Mouse (Mus musculus): Measurements from ENCODE around the gene Plin5.

The Plin5 gene

GRCm38 (mm10) chr17:56117251-56117710 lies at the start of gene Plin5:
TSS of gene Plin5 (minus strand) at chr17:56117596.
- in situ Hi-C loops (cut with MboI; ENCODE audit: low pct_unique_long_range_greater_than_20kb in 1 of 2, low sequenced_read_pairs in 2 of 2, unreplicated experiment in 1 of 2): no loop called here

DNA sequence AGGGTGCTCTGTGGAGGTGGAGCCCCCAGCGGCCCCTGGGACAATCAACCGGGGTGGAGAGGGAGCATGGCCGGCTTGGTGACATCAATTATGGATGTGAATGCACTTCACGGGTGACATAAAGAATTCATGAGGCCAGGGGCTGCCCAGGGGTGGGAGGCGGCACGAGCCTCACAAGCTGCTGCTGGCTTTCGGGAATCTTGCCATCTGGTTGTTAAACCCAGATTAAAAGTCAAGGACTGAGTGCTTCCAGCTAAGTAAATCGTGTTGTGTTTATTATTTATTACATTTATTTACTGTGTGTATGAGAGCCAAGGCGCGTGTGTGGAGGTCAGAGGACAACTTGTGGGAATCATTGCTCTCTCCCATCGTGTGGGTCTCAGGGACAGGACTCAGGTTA lies 48.3 kb upstream of the Plin5 start:
- in situ Hi-C loops (cut with MboI; ENCODE audit: low pct_unique_long_range_greater_than_20kb in 1 of 2, low sequenced_read_pairs in 2 of 2, unreplicated experiment in 1 of 2): no loop called here

DNA sequence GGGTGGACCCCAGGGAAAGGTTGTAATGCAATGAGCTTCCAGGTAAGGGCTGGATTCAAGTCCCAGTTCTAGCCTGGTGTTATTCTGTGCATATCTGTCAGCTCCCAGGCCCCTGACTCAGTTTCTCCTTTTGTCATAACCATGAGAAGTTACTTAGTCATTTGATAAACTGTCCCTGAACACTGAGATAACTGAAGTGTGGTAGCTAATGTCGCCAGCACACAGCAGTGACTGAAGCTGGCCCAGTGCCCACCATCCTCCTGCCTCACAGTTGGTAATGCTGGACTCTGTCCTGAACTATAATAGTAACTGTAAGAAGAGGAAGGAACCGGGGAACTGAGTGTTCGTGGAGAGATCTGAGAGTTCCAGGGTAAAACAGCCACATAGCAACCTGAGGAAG lies 47.1 kb upstream of the Plin5 start:
- in situ Hi-C loops (cut with MboI; ENCODE audit: low pct_unique_long_range_greater_than_20kb in 1 of 2, low sequenced_read_pairs in 2 of 2, unreplicated experiment in 1 of 2): no loop called here

- in situ Hi-C loops (cut with MboI; ENCODE audit: low pct_unique_long_range_greater_than_20kb in 1 of 2, low sequenced_read_pairs in 2 of 2, unreplicated experiment in 1 of 2): no loop called here
Observed at GRCm38 (mm10) chr17:56163523-56164102, 46.2 kb upstream of the Plin5 start.

DNA sequence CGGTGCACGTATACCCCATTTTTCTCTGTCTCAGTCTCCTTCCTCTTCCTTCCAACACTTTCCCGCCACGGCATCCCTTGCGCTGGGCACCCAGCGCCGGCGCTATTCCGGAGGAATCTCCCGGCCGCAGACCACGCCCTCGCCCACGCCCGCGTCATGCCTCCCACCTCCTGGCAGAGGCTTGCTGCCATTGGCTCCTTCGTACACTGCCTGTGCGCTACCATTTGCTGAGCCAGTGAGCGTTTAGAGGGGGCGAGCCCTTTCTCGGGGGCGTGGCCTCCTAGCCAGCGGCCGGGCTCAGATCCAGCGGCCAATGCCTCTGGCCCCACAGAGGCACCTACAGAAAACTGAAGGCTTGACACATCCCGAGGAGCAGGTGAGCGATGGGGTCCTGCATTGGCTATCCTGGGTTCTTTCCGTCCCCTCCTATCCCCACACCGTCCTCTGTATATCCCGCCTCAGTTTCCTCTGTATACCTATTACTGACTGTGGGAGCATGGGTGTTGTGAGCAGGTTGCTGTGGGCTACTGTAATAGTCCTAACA lies 44.9 kb upstream of the Plin5 start, which contains the start of gene Tnfaip8l1:
TSS of gene Tnfaip8l1 (plus strand) at position 247 of the 544 bp plus-strand sequence.
- in situ Hi-C loops (cut with MboI; ENCODE audit: low pct_unique_long_range_greater_than_20kb in 1 of 2, low sequenced_read_pairs in 2 of 2, unreplicated experiment in 1 of 2): no loop called here

DNA sequence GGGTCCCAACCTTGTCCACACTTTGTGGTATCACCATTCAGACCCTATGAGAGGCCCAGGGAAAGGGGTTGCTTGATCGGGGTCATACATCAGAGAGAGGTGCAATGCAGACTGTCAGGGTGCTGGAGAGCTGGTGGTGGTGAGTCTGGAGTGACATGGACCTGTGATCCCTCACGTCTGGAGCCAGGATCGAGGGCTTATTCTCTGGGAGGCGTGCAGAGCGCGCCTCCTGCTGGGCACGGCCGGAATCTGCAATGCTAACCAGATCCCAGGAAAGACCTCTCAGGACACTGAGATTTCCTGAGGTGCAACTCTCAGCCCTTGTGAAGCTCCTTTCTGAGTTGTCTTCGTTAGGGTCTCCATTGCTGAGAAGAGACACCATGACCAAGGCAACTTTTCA lies 42.3 kb upstream of the Plin5 start:
- in situ Hi-C loops (cut with MboI; ENCODE audit: low pct_unique_long_range_greater_than_20kb in 1 of 2, low sequenced_read_pairs in 2 of 2, unreplicated experiment in 1 of 2): no loop called here

DNA sequence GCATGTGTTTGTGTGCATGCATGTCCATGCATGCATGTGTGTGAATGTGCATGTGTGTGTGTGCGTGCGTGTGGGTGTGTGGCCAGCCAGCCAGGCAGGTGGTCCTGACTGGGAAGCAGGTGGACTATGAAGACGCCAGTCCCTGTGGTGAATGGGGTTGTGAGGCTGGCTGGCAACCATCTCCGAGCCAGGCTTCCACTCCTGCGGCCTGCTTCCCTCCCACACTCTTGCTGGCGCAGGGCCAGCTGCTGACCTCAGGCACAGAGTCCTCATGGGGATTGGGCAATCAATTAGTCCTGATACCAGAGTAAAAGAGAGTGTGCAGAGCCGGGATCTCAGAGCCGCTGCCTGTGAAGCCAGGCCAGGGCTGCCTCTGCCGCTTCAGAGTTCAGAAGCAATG lies 36.2 kb upstream of the Plin5 start:
- in situ Hi-C loops (cut with MboI; ENCODE audit: low pct_unique_long_range_greater_than_20kb in 1 of 2, low sequenced_read_pairs in 2 of 2, unreplicated experiment in 1 of 2): no loop called here

GRCm38 (mm10) chr17:56149897-56150296 lies 32.5 kb upstream of the Plin5 start:
- in situ Hi-C loops (cut with MboI; ENCODE audit: low pct_unique_long_range_greater_than_20kb in 1 of 2, low sequenced_read_pairs in 2 of 2, unreplicated experiment in 1 of 2): no loop called here

GRCm38 (mm10) chr17:56148790-56149618 lies 31.6 kb upstream of the Plin5 start:
- in situ Hi-C loops (cut with MboI; ENCODE audit: low pct_unique_long_range_greater_than_20kb in 1 of 2, low sequenced_read_pairs in 2 of 2, unreplicated experiment in 1 of 2): no loop called here

DNA sequence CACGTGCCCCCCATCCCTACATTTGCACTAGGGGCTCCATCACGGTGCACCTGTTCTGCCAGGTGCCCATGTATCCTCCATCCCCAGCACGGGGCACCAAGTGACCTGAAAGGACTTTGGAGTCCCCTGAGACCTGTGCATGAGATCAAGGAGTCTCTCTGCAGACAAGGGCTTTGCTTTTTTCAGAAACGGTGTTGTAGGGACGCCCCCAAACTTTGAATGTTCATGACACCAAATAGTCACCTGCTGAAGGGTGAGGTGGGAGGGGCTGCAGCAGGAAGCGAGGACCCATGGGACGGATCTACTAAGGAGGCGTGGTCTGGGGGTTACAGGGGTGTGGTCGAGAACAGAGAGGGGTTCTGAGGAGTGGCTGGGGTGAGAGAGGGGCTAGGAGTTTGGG lies 30.9 kb upstream of the Plin5 start:
- in situ Hi-C loops (cut with MboI; ENCODE audit: low pct_unique_long_range_greater_than_20kb in 1 of 2, low sequenced_read_pairs in 2 of 2, unreplicated experiment in 1 of 2): no loop called here

GRCm38 (mm10) chr17:56147420-56147819 lies 30.0 kb upstream of the Plin5 start:
- in situ Hi-C loops (cut with MboI; ENCODE audit: low pct_unique_long_range_greater_than_20kb in 1 of 2, low sequenced_read_pairs in 2 of 2, unreplicated experiment in 1 of 2): no loop called here

DNA sequence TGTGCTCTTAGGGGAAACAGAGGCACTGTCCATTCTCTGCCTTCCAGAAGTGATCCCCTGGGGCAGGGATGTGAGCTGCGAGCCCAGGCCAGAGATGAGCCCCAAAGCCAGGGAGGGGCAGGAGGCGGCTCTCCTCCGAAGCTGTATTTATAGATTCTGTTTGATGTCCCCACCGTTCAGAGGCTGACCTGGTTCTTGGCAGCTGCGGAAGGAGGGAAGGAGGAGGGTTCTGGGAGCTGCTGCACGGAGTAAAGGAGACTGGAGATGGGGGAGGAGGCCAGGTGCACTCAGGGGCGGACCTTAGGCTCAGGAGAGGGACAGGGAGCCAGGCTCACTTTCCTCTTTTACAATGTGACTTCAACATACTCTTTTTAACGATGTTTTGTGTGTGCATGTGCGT lies 28.7 kb upstream of the Plin5 start:
- in situ Hi-C loops (cut with MboI; ENCODE audit: low pct_unique_long_range_greater_than_20kb in 1 of 2, low sequenced_read_pairs in 2 of 2, unreplicated experiment in 1 of 2): no loop called here

DNA sequence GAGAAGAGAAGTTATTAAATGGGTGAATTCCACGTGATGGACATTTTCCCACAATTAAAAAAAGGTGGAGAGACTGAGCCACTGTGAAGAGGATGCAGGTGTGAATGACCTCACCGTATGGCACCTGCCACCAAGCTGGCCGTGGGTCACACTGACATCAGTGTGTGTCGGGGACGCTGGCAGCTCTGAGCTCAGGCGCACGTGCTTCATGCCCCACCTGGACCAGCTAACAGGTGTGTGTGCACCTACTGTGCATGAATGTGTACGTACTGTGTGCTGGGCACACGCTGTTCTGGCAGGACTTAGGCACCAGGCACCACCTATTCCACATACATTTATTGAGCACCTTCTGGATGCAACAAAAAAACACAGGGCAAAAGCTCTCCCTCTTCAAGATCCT lies 27.1 kb upstream of the Plin5 start:
- in situ Hi-C loops (cut with MboI; ENCODE audit: low pct_unique_long_range_greater_than_20kb in 1 of 2, low sequenced_read_pairs in 2 of 2, unreplicated experiment in 1 of 2): no loop called here

- in situ Hi-C loops (cut with MboI; ENCODE audit: low pct_unique_long_range_greater_than_20kb in 1 of 2, low sequenced_read_pairs in 2 of 2, unreplicated experiment in 1 of 2): no loop called here
Observed at GRCm38 (mm10) chr17:56141702-56142605, 24.6 kb upstream of the Plin5 start.

- in situ Hi-C loops (cut with MboI; ENCODE audit: low pct_unique_long_range_greater_than_20kb in 1 of 2, low sequenced_read_pairs in 2 of 2, unreplicated experiment in 1 of 2): no loop called here
Observed at GRCm38 (mm10) chr17:56139858-56140595, 22.6 kb upstream of the Plin5 start, which contains the start of gene Sema6b. TSS of gene Sema6b (minus strand) at chr17:56140343.

GRCm38 (mm10) chr17:56139355-56139754 lies 22.0 kb upstream of the Plin5 start:
- in situ Hi-C loops (cut with MboI; ENCODE audit: low pct_unique_long_range_greater_than_20kb in 1 of 2, low sequenced_read_pairs in 2 of 2, unreplicated experiment in 1 of 2): no loop called here

- in situ Hi-C loops (cut with MboI; ENCODE audit: low pct_unique_long_range_greater_than_20kb in 1 of 2, low sequenced_read_pairs in 2 of 2, unreplicated experiment in 1 of 2): no loop called here
Observed at GRCm38 (mm10) chr17:56137839-56138613, 20.6 kb upstream of the Plin5 start.
